Mouse (Mus musculus): ENCODE measurements around the gene Eif2ak4. TPM values are rescaled to one million over a fixed set of nuclear protein-coding genes. Genes with fewer than 3 reads are reported as not detected.

The Eif2ak4 gene
- total RNA-seq (2021) (1 to 10 TPM; 6.1 to 7.0 TPM), polyA plus RNA-seq (2012; rRNA removed) (4.6 and 5.0 TPM in 2 replicates)
- long read RNA-seq, full-length matches to known transcripts, result 1 of 1 reads
- long read RNA-seq, partial matches to known transcripts, result 0 of 1 reads
- long read RNA-seq, other reads (novel, unspliced or antisense), result 0 of 1 reads

- under 1% methylated on average over 61 of the region's 61 CpGs for WGBS
- Histone ChIP-seq H3K27ac (peak within 1 kb of the TSS; percentile 95), H3K4me1 (ENCODE audit: control insufficient read depth, insufficient read depth, low read length) (no peaks in the 10 kb centered on the region), H3K36me3 (ENCODE audit: control insufficient read depth, insufficient read depth, low read length) (peaks cover 3% of the 10 kb centered on the region), H3K9ac (ENCODE audit: low read depth, low read length) (peak within 1 kb of the TSS; percentile 92), H3K27me3 (ENCODE audit: control insufficient read depth, insufficient read depth, low read length) (no peaks in the 10 kb centered on the region), H3K79me2 (replicated peaks; ENCODE audit: control insufficient read depth, insufficient read depth, low read length) (no peaks in the 10 kb centered on the region), H3K4me3 (peak within 1 kb of the TSS; percentile 99)
- TF ChIP-seq EP300 (IDR thresholded peaks at IDR 0.05; ENCODE audit: insufficient read depth, low read depth, low read length), result 0 out of 2 replicates have a peak, but pooled peaks have one; percentile 19
- TF ChIP-seq CTCF (IDR thresholded peaks at IDR 0.05), result peak; percentile 25
- TF ChIP-seq POLR2A (IDR thresholded peaks at IDR 0.05; ENCODE audit: insufficient read depth, low read depth, low read length), result peak; percentile 54; the same call in 1 of the 2 replicates
- DNase-seq, result peak; percentile 97 to 99
- intact Hi-C loops (cut with DNase I), result loop anchor here (5.0 kb wide), 1 partner anchor 34 kb away; no protein-coding TSS in a partner anchor
These were observed at the start of gene Eif2ak4 for GRCm38 (mm10) chr2:118388341-118389335. Gene Eif2ak4, plus strand, starts transcription at chr2:118388618.

- Histone ChIP-seq H3K27me3 (ENCODE audit: control insufficient read depth, insufficient read depth, low read length) (no peaks in the 10 kb centered on the region), H3K4me3 (no peak overlapping the region), H3K79me2 (replicated peaks; ENCODE audit: control insufficient read depth, insufficient read depth, low read length) (no peaks in the 10 kb centered on the region), H3K27ac (no peak overlapping the region), H3K36me3 (ENCODE audit: control insufficient read depth, insufficient read depth, low read length) (no peaks in the 10 kb centered on the region), H3K9ac (ENCODE audit: low read depth, low read length) (no peak overlapping the region), H3K4me1 (ENCODE audit: control insufficient read depth, insufficient read depth, low read length) (no peaks in the 10 kb centered on the region)
- no peak for DNase-seq
- WGBS, result 80% methylated on average over 7 of the region's 7 CpGs
- intact Hi-C loops (cut with DNase I), result no loop called here
- TF ChIP-seq EP300 (IDR thresholded peaks at IDR 0.05; ENCODE audit: insufficient read depth, low read depth, low read length), result no peak
- TF ChIP-seq POLR2A (IDR thresholded peaks at IDR 0.05; ENCODE audit: insufficient read depth, low read depth, low read length), result no peak
- TF ChIP-seq CTCF (IDR thresholded peaks at IDR 0.05), result no peak
These were observed 47.1 kb upstream of the Eif2ak4 start for GRCm38 (mm10) chr2:118341295-118341694.

DNA sequence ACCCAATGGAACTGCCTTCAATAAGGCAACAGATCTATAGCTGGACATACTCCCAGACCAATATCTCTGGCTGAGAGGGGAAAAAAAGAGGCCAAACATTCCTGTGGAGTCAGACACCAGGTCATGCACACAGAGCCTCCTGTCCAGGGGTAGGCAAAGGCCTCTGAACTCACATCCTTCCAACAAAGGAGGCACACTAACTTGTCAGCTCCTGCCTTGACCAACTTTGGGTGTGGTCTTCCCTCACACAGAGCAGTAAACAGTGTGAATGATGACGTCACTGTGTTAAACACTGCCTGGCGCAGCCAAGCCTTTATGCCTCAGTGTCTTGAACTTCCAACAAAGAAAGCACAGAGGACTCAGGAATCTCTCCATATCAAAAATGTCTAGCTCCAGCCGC, 44.5 kb upstream of the Eif2ak4 start:
- Histone ChIP-seq H3K27ac (no peak overlapping the region), H3K79me2 (replicated peaks; ENCODE audit: control insufficient read depth, insufficient read depth, low read length) (no peaks in the 10 kb centered on the region), H3K27me3 (ENCODE audit: control insufficient read depth, insufficient read depth, low read length) (no peaks in the 10 kb centered on the region), H3K36me3 (ENCODE audit: control insufficient read depth, insufficient read depth, low read length) (no peaks in the 10 kb centered on the region), H3K4me1 (ENCODE audit: control insufficient read depth, insufficient read depth, low read length) (no peaks in the 10 kb centered on the region), H3K9ac (ENCODE audit: low read depth, low read length) (no peak overlapping the region), H3K4me3 (no peak overlapping the region)
- intact Hi-C loops (cut with DNase I), result no loop called here
- TF ChIP-seq EP300 (IDR thresholded peaks at IDR 0.05; ENCODE audit: insufficient read depth, low read depth, low read length) (no peak), POLR2A (IDR thresholded peaks at IDR 0.05; ENCODE audit: insufficient read depth, low read depth, low read length) (no peak), CTCF (IDR thresholded peaks at IDR 0.05) (no peak)
- 63% methylated on average over 3 of the region's 3 CpGs for WGBS
- DNase-seq, result no peak

- no peak overlapping the region for H3K27ac ChIP-seq
- H3K79me2 ChIP-seq (replicated peaks; ENCODE audit: control insufficient read depth, insufficient read depth, low read length), result no peaks in the 10 kb centered on the region
- no peak overlapping the region for H3K9ac ChIP-seq (ENCODE audit: low read depth, low read length)
- H3K27me3 ChIP-seq (ENCODE audit: control insufficient read depth, insufficient read depth, low read length), result no peaks in the 10 kb centered on the region
- intact Hi-C loops (cut with DNase I), result no loop called here
- no peaks in the 10 kb centered on the region for H3K36me3 ChIP-seq (ENCODE audit: control insufficient read depth, insufficient read depth, low read length)
- no peak for DNase-seq
- no peak for TF ChIP-seq EP300 (IDR thresholded peaks at IDR 0.05; ENCODE audit: insufficient read depth, low read depth, low read length)
- TF ChIP-seq POLR2A (IDR thresholded peaks at IDR 0.05; ENCODE audit: insufficient read depth, low read depth, low read length), result no peak
- TF ChIP-seq CTCF (IDR thresholded peaks at IDR 0.05), result no peak
- no peak overlapping the region for H3K4me3 ChIP-seq
- 79% methylated on average over 1 of the region's 1 CpGs for WGBS
- H3K4me1 ChIP-seq (ENCODE audit: control insufficient read depth, insufficient read depth, low read length), result no peaks in the 10 kb centered on the region
These were observed 42.9 kb upstream of the Eif2ak4 start for GRCm38 (mm10) chr2:118345535-118345934.

DNA sequence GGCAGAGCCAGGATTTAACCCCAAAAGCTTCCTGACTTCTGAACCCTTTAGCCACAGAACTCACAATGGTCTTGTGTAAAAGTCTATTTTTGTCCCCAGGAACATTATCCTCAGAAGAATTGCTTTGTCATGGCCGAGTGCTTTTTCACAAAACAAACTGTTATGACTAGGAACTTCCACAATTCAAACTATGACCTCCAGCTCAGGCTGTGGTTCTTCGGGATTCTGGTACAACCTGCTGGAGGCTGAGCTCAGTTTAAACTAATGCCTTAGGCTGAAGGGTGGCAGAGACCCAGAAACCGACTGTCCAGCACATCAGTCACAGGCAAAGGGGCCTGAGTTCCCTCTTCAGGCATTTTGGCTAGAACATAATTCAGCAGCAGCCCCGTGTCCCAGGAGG, 34.9 kb upstream of the Eif2ak4 start:
- no peak for TF ChIP-seq POLR2A (IDR thresholded peaks at IDR 0.05; ENCODE audit: insufficient read depth, low read depth, low read length)
- no peak for TF ChIP-seq EP300 (IDR thresholded peaks at IDR 0.05; ENCODE audit: insufficient read depth, low read depth, low read length)
- no peak for TF ChIP-seq CTCF (IDR thresholded peaks at IDR 0.05)
- no peaks in the 10 kb centered on the region for H3K36me3 ChIP-seq (ENCODE audit: control insufficient read depth, insufficient read depth, low read length)
- no peaks in the 10 kb centered on the region for H3K27me3 ChIP-seq (ENCODE audit: control insufficient read depth, insufficient read depth, low read length)
- H3K4me1 ChIP-seq (ENCODE audit: control insufficient read depth, insufficient read depth, low read length), result no peaks in the 10 kb centered on the region
- no peak overlapping the region for H3K27ac ChIP-seq
- 41% methylated on average over 4 of the region's 4 CpGs for WGBS
- no peak overlapping the region for H3K9ac ChIP-seq (ENCODE audit: low read depth, low read length)
- intact Hi-C loops (cut with DNase I), result no loop called here
- H3K79me2 ChIP-seq (replicated peaks; ENCODE audit: control insufficient read depth, insufficient read depth, low read length), result no peaks in the 10 kb centered on the region
- no peak overlapping the region for H3K4me3 ChIP-seq
- DNase-seq, result peak in 1 of 2 experiments; percentile 18

Data from heart, adult 2 months (tissue).